Mouse (Mus musculus): Measurements from ENCODE around the gene Sae1. TPM values are rescaled to one million over a fixed set of nuclear protein-coding genes. Genes with fewer than 3 reads are reported as not detected.
A peak's percentile ranks its signal among the peaks of the same experiment; 100 is the strongest.
"Not testable (repeated sequence)": the region's sequence is repeated elsewhere in the genome, so short reads cannot be mapped to it uniquely, and the experiment has no call there.

Sae1 gene
- polyA plus RNA-seq, 1 experiment from 2014 or later = 272 TPM

GRCm38 (mm10) chr7:16398387-16399050 is 10.9 kb upstream of the Sae1 start:
- Histone ChIP-seq H3K27ac (ENCODE audit: low read depth, low read length) (peak overlapping the region; percentile 100), H3K9me3 (ENCODE audit: control insufficient read depth, low read length) (no peaks in the 10 kb centered on the region), H3K4me3 (ENCODE audit: low read length) (peak overlapping the region; percentile 55), H3K9ac (ENCODE audit: low read depth, low read length) (peak overlapping the region; percentile 68), H3K36me3 (ENCODE audit: control insufficient read depth, insufficient read depth, low read length) (no peaks in the 10 kb centered on the region), H3K4me2 (ENCODE audit: low read length) (peak overlapping the region; percentile 57), H3K4me1 (ENCODE audit: control insufficient read depth, insufficient read depth, low read depth, low read length) (peaks cover 11% of the 10 kb centered on the region), H3K27me3 (replicated peaks; ENCODE audit: control insufficient read depth, insufficient read depth, low read length) (no peaks in the 10 kb centered on the region)
- no peak for ATAC-seq
- 47% methylated on average over 3 of the region's 3 CpGs for WGBS

- 81% methylated on average over 4 of the region's 4 CpGs for WGBS
- Histone ChIP-seq H3K36me3 (ENCODE audit: control insufficient read depth, insufficient read depth, low read length) (no peaks in the 10 kb centered on the region), H3K4me1 (ENCODE audit: control insufficient read depth, insufficient read depth, low read depth, low read length) (peaks cover 8% of the 10 kb centered on the region), H3K27me3 (replicated peaks; ENCODE audit: control insufficient read depth, insufficient read depth, low read length) (no peaks in the 10 kb centered on the region), H3K27ac (ENCODE audit: low read depth, low read length) (no peak overlapping the region), H3K9me3 (ENCODE audit: control insufficient read depth, low read length) (no peaks in the 10 kb centered on the region), H3K4me2 (ENCODE audit: low read length) (no peak overlapping the region), H3K9ac (ENCODE audit: low read depth, low read length) (no peak overlapping the region), H3K4me3 (ENCODE audit: low read length) (no peak overlapping the region)
- ATAC-seq = no peak
These were observed 9.9 kb upstream of the Sae1 start for GRCm38 (mm10) chr7:16397465-16397864.

- Histone ChIP-seq H3K27ac (ENCODE audit: low read depth, low read length) (no peak overlapping the region), H3K36me3 (ENCODE audit: control insufficient read depth, insufficient read depth, low read length) (no peaks in the 10 kb centered on the region), H3K27me3 (replicated peaks; ENCODE audit: control insufficient read depth, insufficient read depth, low read length) (no peaks in the 10 kb centered on the region), H3K4me2 (ENCODE audit: low read length) (no peak overlapping the region), H3K9me3 (ENCODE audit: control insufficient read depth, low read length) (no peaks in the 10 kb centered on the region), H3K9ac (ENCODE audit: low read depth, low read length) (no peak overlapping the region; the same call in 1 of the 2 replicates), H3K4me3 (ENCODE audit: low read length) (no peak overlapping the region), H3K4me1 (ENCODE audit: control insufficient read depth, insufficient read depth, low read depth, low read length) (peaks cover 8% of the 10 kb centered on the region)
- no peak for ATAC-seq
- 3% methylated on average over 2 of the region's 2 CpGs for WGBS
These were observed 8.3 kb upstream of the Sae1 start for GRCm38 (mm10) chr7:16395944-16396343.

GRCm38 (mm10) chr7:16392923-16393322 is 5.3 kb upstream of the Sae1 start:
- Histone ChIP-seq H3K4me3 (ENCODE audit: low read length) (no peak overlapping the region), H3K9me3 (ENCODE audit: control insufficient read depth, low read length) (no peaks in the 10 kb centered on the region), H3K27ac (ENCODE audit: low read depth, low read length) (no peak overlapping the region), H3K4me1 (ENCODE audit: control insufficient read depth, insufficient read depth, low read depth, low read length) (peaks cover 4% of the 10 kb centered on the region), H3K36me3 (ENCODE audit: control insufficient read depth, insufficient read depth, low read length) (no peaks in the 10 kb centered on the region), H3K4me2 (ENCODE audit: low read length) (no peak overlapping the region), H3K9ac (ENCODE audit: low read depth, low read length) (no peak overlapping the region), H3K27me3 (replicated peaks; ENCODE audit: control insufficient read depth, insufficient read depth, low read length) (no peaks in the 10 kb centered on the region)
- WGBS = 56% methylated on average over 4 of the region's 4 CpGs
- no peak for ATAC-seq

GRCm38 (mm10) chr7:16389942-16390341 is 2.3 kb upstream of the Sae1 start:
- not testable (repeated sequence) for H3K4me2 ChIP-seq (ENCODE audit: low read length); H3K27me3 ChIP-seq (replicated peaks; ENCODE audit: control insufficient read depth, insufficient read depth, low read length); H3K9ac ChIP-seq (ENCODE audit: low read depth, low read length); ATAC-seq; H3K9me3 ChIP-seq (ENCODE audit: control insufficient read depth, low read length); H3K27ac ChIP-seq (ENCODE audit: low read depth, low read length); H3K4me3 ChIP-seq (ENCODE audit: low read length); H3K36me3 ChIP-seq (ENCODE audit: control insufficient read depth, insufficient read depth, low read length)
- H3K4me1 ChIP-seq (ENCODE audit: control insufficient read depth, insufficient read depth, low read depth, low read length) = peaks cover 20% of the 10 kb centered on the region
- WGBS = 86% methylated on average over 2 of the region's 2 CpGs

GRCm38 (mm10) chr7:16376505-16376904 is 11.1 kb downstream of the Sae1 start:
- H3K4me3 ChIP-seq (ENCODE audit: low read length) = no peak overlapping the region
- H3K4me1 ChIP-seq (ENCODE audit: control insufficient read depth, insufficient read depth, low read depth, low read length) = no peaks in the 10 kb centered on the region
- ATAC-seq = no peak
- no peaks in the 10 kb centered on the region for H3K9me3 ChIP-seq (ENCODE audit: control insufficient read depth, low read length)
- H3K27ac ChIP-seq (ENCODE audit: low read depth, low read length) = no peak overlapping the region
- no peaks in the 10 kb centered on the region for H3K27me3 ChIP-seq (replicated peaks; ENCODE audit: control insufficient read depth, insufficient read depth, low read length)
- peaks cover 2% of the 10 kb centered on the region for H3K36me3 ChIP-seq (ENCODE audit: control insufficient read depth, insufficient read depth, low read length)
- WGBS = 96% methylated on average over 1 of the region's 1 CpGs
- no peak overlapping the region for H3K4me2 ChIP-seq (ENCODE audit: low read length)
- no peak overlapping the region for H3K9ac ChIP-seq (ENCODE audit: low read depth, low read length)

GRCm38 (mm10) chr7:16374989-16375388 is 12.6 kb downstream of the Sae1 start:
- Histone ChIP-seq H3K9me3 (ENCODE audit: control insufficient read depth, low read length) (no peaks in the 10 kb centered on the region), H3K36me3 (ENCODE audit: control insufficient read depth, insufficient read depth, low read length) (peaks cover 5% of the 10 kb centered on the region), H3K27ac (ENCODE audit: low read depth, low read length) (no peak overlapping the region), H3K4me3 (ENCODE audit: low read length) (no peak overlapping the region), H3K9ac (ENCODE audit: low read depth, low read length) (no peak overlapping the region), H3K4me1 (ENCODE audit: control insufficient read depth, insufficient read depth, low read depth, low read length) (no peaks in the 10 kb centered on the region), H3K4me2 (ENCODE audit: low read length) (no peak overlapping the region), H3K27me3 (replicated peaks; ENCODE audit: control insufficient read depth, insufficient read depth, low read length) (no peaks in the 10 kb centered on the region)
- no peak for ATAC-seq
- 94% methylated on average over 5 of the region's 5 CpGs for WGBS

- Histone ChIP-seq H3K27ac (ENCODE audit: low read depth, low read length) (no peak overlapping the region), H3K4me3 (ENCODE audit: low read length) (no peak overlapping the region), H3K4me2 (ENCODE audit: low read length) (no peak overlapping the region), H3K27me3 (replicated peaks; ENCODE audit: control insufficient read depth, insufficient read depth, low read length) (no peaks in the 10 kb centered on the region), H3K4me1 (ENCODE audit: control insufficient read depth, insufficient read depth, low read depth, low read length) (no peaks in the 10 kb centered on the region), H3K9ac (ENCODE audit: low read depth, low read length) (no peak overlapping the region), H3K36me3 (ENCODE audit: control insufficient read depth, insufficient read depth, low read length) (peaks cover 5% of the 10 kb centered on the region), H3K9me3 (ENCODE audit: control insufficient read depth, low read length) (no peaks in the 10 kb centered on the region)
- 57% methylated on average over 2 of the region's 2 CpGs for WGBS
- no peak for ATAC-seq
These were observed 13.9 kb downstream of the Sae1 start for GRCm38 (mm10) chr7:16373719-16374118.

- Histone ChIP-seq H3K4me1 (ENCODE audit: control insufficient read depth, insufficient read depth, low read depth, low read length) (0 out of 2 replicates have a peak, but pooled peaks cover 2% of the 10 kb centered on the region), H3K27me3 (replicated peaks; ENCODE audit: control insufficient read depth, insufficient read depth, low read length) (no peaks in the 10 kb centered on the region), H3K4me3 (ENCODE audit: low read length) (no peak overlapping the region), H3K36me3 (ENCODE audit: control insufficient read depth, insufficient read depth, low read length) (peaks cover 19% of the 10 kb centered on the region), H3K9me3 (ENCODE audit: control insufficient read depth, low read length) (no peaks in the 10 kb centered on the region), H3K27ac (ENCODE audit: low read depth, low read length) (no peak overlapping the region), H3K4me2 (ENCODE audit: low read length) (no peak overlapping the region), H3K9ac (ENCODE audit: low read depth, low read length) (no peak overlapping the region)
- ATAC-seq = no peak
- 90% methylated on average over 2 of the region's 2 CpGs for WGBS
These were observed 17.0 kb downstream of the Sae1 start for GRCm38 (mm10) chr7:16370596-16370995.

All from hindbrain, embryonic 16.5 days (tissue).